Mouse (Mus musculus) myocyte (in vitro differentiated cells): ENCODE data around the gene Myb.

Source experiments
- CEBPB ChIP-seq: IDR thresholded peaks from 2 replicates; pipeline ENCODE4 v1.6.1; 2011; ENCODE audit warnings: mild to moderate bottlenecking, moderate library complexity; ENCODE audit not compliant: poor library complexity, insufficient read depth, severe bottlenecking
- E2F4 ChIP-seq: IDR thresholded peaks from one replicate; pipeline ENCODE4 v1.6.1; 2011; ENCODE audit warnings: mild to moderate bottlenecking, control low read depth, moderate library complexity; ENCODE audit not compliant: insufficient read depth
- MAX ChIP-seq: IDR thresholded peaks from one replicate; pipeline ENCODE4 v1.6.1; 2011; ENCODE audit warnings: low read depth, mild to moderate bottlenecking, control low read depth
- MYOG ChIP-seq, 3 experiments: IDR thresholded peaks; one replicate each; pipeline ENCODE4 v1.6.1; 2011; ENCODE audit warnings: control low read depth in 2 of 3, low read depth in 2 of 3, mild to moderate bottlenecking in 2 of 3; ENCODE audit not compliant: insufficient read length in 2 of 3, control insufficient read depth in 1 of 3, insufficient read depth in 1 of 3
- POLR2A ChIP-seq: IDR thresholded peaks from one replicate; pipeline ENCODE4 v1.6.1; 2011; ENCODE audit warnings: low read depth, mild to moderate bottlenecking, control low read depth, moderate library complexity; ENCODE audit not compliant: insufficient read length
- POLR2AphosphoS2 ChIP-seq: IDR thresholded peaks from one replicate; pipeline ENCODE4 v1.6.1; 2011; ENCODE audit warnings: low read depth, control low read depth; ENCODE audit not compliant: insufficient read length
- REST ChIP-seq: IDR thresholded peaks from one replicate; pipeline ENCODE4 v1.6.1; 2011; ENCODE audit warnings: mild to moderate bottlenecking, control low read depth, moderate library complexity; ENCODE audit not compliant: insufficient read depth, insufficient read length
- TCF12 ChIP-seq: IDR thresholded peaks from one replicate; pipeline ENCODE4 v1.6.1; 2011; ENCODE audit warnings: mild to moderate bottlenecking, control low read depth; ENCODE audit not compliant: poor library complexity, insufficient read depth, severe bottlenecking
- TCF3 ChIP-seq: IDR thresholded peaks from one replicate; pipeline ENCODE4 v1.6.1; 2011; ENCODE audit warnings: low read depth, control low read depth; ENCODE audit not compliant: insufficient read length
- USF1 ChIP-seq: IDR thresholded peaks from one replicate; pipeline ENCODE4 v1.6.1; 2011; ENCODE audit warnings: low read depth, mild to moderate bottlenecking, control low read depth, moderate library complexity

- no peak for TF ChIP-seq USF1
- TF ChIP-seq E2F4, result no peak
- no peak for TF ChIP-seq POLR2A
- TF ChIP-seq TCF3, result no peak
- TF ChIP-seq POLR2AphosphoS2, result no peak
- TF ChIP-seq MAX, result no peak
- no peak for TF ChIP-seq CEBPB
- no peak for TF ChIP-seq MYOG (IDR thresholded peaks at IDR 0.05; ENCODE audit: control insufficient read depth in 1 of 3, insufficient read depth in 1 of 3, insufficient read length in 2 of 3, low read depth in 2 of 3)
- no peak for TF ChIP-seq REST
- TF ChIP-seq TCF12, result no peak
These were observed 69.7 kb downstream of the Myb start for GRCm38 (mm10) chr10:21090922-21091700.
